Mouse (Mus musculus) bone marrow macrophage, adult 2 months (primary cell): ENCODE measurements around the gene Fam209.

Experiments used
- CTCF ChIP-seq: IDR thresholded peaks from 2 replicates; pipeline ENCODE4 v1.5.1; 2012; ENCODE audit warnings: low read depth, mild to moderate bottlenecking, low read length, moderate library complexity
- POLR2A ChIP-seq: IDR thresholded peaks from 2 replicates; pipeline ENCODE4 v1.6.1; 2012; ENCODE audit warnings: mild to moderate bottlenecking, low read depth, low read length, borderline replicate concordance

GRCm38 (mm10) chr2:172472318-172472717 is at the start of gene Fam209:
- TF ChIP-seq CTCF = no peak
- TF ChIP-seq POLR2A = no peak
